Mouse (Mus musculus) mouse trophoblast stem cell (cell line): ENCODE data around the gene Cdh16.
"Not testable (repeated sequence)": the region's sequence is repeated elsewhere in the genome, so short reads cannot be mapped to it uniquely, and the experiment has no call there.

Experiments
- in situ Hi-C, 2 experiments: fragments of 300-500 bp; cut with MseI, MboI; formaldehyde crosslinking; loops; 2 replicates in 1 of 2; 3 replicates in 1 of 2; pipeline ENCODE4 v1.15.1; 2025

Cdh16 gene

DNA sequence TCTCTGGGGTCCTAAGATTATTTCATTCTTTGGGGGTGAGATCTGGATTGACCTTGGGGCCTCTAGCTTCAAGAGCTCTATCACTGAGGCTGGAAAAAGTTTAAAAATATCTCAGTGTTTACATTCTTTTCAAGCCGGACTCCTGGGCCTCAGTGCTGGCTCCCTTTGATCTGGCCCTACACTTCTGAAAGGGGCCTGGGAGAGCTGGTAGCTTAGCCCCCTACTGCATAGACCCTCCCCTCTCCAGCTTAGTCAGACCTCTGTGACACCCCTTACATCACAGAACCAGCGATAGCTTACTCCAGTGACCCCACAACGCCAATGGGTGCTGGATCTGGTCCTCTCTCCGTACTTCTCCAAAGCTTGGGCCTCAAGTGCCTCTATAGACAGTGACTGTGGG, 12.6 kb downstream of the Cdh16 start:
- in situ Hi-C loops, result no loop called here

- in situ Hi-C loops, result no loop called here
Observed at GRCm38 (mm10) chr8:104610185-104610766, 13.9 kb downstream of the Cdh16 start.

DNA sequence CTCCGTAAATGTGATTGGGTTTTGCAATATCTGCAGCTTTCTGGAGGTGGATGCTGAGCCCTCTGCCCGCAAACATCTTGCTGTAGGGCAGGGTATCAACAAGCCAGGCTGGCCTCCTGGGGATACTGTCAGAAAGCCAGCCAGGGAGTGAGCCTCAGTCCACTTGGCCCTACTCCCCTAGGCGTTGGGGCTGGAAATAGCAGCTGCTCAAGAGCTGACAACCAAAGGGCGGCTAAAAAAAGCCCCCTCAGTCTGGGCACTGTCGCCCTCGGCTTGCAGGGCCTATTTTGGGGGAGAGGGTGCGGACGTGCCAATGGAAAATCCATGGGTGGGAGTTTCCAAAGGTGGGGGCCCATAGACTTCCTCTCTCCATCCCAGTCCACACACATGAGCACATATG, 15.0 kb downstream of the Cdh16 start:
- in situ Hi-C loops, result no loop called here

DNA sequence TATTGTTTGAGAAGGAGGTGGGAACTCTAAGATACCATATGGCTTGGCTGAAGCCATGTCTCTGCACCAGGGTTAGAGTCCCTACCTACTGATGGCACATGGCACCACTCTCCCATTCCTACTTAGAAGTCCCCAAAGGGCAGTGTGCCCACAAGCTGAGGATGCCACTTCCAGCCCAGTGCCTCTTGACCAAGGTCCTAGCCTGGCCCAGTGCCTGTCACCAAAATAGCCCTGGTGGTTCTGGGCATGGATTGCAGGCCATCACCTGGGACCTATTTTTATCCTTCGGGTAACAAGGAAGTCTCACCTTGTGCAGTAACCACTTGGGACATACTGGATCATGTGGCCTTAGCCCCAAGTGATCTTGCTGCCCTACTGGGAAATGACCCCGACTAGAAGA, 16.3 kb downstream of the Cdh16 start:
- in situ Hi-C loops, result no loop called here

DNA sequence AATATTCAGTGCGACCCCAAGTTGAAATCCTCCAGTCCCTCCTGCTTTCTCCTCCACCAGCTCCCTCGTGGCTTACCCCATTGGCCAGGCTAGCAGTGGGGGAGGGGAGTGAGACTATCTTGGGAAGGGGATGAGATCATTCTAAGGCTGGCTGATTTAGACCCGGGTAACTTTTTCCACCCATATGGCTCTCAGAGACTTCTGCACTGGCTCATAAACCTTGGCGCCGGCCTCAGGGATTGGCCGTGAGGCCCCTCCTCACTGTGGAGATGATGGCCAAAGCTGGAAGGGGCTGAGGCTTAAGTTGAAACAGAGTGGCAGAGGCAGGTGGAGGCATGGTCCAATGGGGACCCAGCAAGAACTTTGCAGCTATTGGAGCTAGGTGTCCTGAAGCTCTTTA, 17.9 kb downstream of the Cdh16 start:
- in situ Hi-C loops, result no loop called here

DNA sequence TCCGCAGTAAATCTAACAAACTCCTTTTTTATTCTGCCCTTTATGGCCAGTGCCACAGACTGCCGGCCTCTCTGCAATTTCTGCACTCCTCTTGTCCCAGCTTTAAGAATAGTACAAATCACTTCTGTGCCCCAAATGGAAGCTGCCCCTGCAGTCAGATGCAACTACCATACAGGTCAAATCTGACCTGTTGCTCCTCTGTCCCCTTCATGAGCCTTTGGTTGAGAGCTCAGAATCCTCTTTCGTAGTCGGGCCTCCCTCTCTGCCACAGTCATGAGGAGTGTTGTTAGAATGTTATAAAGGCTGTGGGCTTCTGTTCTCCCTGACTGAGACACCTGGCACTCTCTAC, 21.0 kb downstream of the Cdh16 start:
- in situ Hi-C loops, result no loop called here

DNA sequence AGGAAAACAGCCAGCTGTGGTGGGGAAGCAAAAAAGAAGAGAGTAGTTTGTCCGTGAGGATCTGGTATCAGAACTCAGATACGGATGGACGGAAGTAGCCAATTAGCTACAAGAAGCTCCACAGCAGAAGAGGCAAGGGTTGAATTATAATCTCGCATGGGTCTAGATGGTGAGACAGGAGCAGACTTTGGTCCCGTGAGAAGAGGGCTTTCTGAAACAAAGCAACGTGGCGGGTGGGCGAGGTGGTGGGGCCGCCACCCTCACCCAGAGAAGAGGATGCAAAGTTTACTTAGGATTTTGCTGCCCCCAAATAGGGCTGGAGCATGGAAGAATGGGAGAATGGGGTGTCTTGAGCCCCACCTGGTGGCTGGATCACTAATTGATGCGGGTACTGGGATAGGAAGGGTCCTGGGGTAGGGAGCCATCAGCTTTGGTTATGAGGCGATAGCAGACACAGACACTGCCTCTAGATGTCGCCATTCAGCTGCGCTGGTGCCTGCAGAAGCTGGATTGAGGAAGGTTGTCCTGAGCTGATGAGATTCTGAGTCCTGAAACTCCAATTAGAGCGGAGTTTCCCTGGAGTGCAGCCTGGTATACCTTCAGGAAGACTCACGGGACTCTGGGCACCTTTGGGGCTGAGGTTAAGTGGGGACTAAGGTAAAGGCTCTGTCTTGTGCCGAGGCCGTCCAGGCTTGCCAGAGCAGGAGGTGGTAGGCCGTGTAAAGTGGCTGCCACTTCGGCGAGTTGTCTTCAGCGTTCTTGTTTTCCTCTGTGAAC, 21.5 kb downstream of the Cdh16 start:
- in situ Hi-C loops, result no loop called here

- in situ Hi-C loops, result no loop called here
Observed at GRCm38 (mm10) chr8:104601941-104602371, 22.2 kb downstream of the Cdh16 start.

- in situ Hi-C loops, result no loop called here
Observed at GRCm38 (mm10) chr8:104601386-104601785, 22.8 kb downstream of the Cdh16 start.

GRCm38 (mm10) chr8:104598496-104598895, 25.7 kb downstream of the Cdh16 start:
- in situ Hi-C loops, result no loop called here

DNA sequence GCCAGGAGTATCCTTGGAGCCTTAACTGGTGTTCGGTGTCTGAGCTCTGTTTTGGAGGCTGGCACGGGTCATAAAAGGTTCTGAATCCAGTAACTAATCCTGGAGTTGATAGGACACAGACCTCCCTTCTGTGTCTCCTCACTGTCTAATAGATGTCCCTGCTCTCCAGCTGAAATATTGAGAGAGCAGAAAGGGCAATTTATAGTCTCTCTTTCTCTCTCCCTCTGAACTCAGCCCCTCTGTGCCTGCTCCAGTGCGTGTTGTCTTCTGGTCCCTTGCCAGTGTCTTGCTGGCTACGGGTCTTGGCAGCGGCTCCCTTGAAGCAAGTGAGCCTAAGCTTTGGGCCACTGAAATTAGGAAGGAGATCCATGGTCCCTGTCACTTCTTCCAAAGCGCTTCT, 26.5 kb downstream of the Cdh16 start:
- in situ Hi-C loops, result no loop called here

- in situ Hi-C loops, result no loop called here
Observed at GRCm38 (mm10) chr8:104595773-104596536, 28.2 kb downstream of the Cdh16 start.

DNA sequence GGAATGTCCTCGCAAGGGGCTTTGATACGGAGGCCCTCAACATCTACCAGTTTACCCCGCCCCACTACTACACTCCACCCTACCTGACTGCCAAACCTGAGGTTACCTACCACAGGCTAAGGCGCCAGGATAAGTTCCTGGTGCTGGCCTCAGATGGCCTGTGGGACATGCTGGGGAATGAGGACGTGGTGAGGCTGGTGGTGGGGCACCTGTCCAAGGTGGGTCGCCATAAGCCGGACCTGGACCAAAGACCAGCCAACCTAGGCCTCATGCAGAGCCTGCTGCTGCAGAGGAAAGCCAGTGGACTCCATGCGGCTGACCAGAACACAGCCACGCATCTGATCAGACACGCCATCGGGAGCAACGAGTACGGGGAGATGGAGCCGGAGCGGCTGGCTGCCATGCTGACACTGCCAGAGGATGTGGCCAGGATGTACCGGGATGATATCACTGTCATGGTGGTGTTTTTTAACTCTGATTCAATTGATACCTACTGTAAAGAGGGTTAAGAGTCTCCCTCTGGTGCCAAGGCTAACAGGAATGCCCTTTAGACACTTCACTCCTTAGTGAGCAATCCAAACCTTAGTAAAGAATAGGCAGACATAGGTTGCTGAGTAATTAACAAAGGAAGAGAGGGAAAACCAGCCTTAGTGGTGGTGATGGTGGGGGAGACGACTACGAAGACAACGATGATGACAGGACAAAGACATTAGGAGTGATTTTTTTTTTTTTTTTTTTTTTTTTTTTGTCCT, 29.4 kb downstream of the Cdh16 start:
- in situ Hi-C loops, result no loop called here

GRCm38 (mm10) chr8:104593536-104594325, 30.5 kb downstream of the Cdh16 start:
- in situ Hi-C loops, result no loop called here

GRCm38 (mm10) chr8:104592566-104592965, 31.6 kb downstream of the Cdh16 start:
- in situ Hi-C loops, result no loop called here

GRCm38 (mm10) chr8:104591856-104592255, 32.3 kb downstream of the Cdh16 start:
- in situ Hi-C loops, result no loop called here

DNA sequence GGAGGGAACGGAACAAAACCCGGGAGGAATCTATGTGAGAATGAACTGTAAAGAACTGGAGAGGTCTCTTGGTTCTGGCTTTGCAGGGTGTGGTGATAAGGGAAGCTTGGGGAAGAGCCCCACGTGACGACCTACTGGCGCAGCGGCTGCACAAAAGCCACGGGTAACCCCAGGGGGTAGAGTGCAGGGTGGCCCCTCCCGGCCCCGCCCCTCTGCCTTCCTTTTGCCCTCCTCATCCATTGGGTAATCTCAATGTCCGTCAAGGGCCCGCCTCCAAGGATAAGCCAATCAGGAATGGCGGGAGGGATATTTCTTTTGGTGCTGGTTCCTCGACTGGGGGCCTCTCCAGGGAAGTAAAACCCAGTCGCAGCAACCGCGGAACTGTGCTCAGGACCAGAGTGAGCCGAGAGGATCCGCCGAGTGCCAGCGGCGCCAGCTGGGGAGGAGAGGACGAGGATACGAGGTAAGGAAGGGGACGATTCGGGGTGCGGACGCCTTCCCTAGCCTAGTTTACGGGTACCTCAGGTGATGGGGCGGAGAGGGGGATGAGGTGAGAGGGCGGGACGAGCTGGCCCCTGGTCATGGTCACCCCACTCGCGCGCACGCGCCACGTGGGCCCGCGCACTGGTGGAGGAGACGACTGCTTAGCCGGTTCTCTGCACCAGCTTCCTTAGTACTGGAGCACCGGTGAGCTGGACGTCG, 32.9 kb downstream of the Cdh16 start, which contains the start of gene Pdp2:
TSS of gene Pdp2 (plus strand) at position 319 of the 702 bp plus-strand sequence.
- in situ Hi-C loops, result no loop called here

- in situ Hi-C loops, result no loop called here
Observed at GRCm38 (mm10) chr8:104590284-104590683, 33.9 kb downstream of the Cdh16 start.

GRCm38 (mm10) chr8:104584522-104584921, 39.7 kb downstream of the Cdh16 start:
- in situ Hi-C loops, result no loop called here

DNA sequence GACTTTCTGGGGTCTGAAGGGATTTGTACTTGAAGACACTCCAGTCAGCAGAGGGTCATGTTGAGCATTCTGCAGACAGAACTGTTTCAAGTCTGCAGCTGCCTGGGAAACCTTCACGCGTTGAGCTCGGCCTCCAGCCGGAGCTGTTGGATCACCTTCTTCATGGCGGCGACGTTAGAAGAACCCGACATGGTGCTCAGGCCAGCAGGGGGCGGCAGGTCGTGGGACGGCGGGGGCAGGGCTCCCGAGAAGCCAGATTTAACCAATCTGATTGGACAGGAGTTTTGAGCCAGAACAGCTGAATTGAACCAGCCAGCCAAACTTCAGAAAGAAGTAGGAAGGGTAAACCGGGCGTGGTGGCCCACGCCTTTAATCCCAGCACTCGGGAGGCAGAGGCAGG, 46.6 kb downstream of the Cdh16 start:
- in situ Hi-C loops, result not testable (repeated sequence)

DNA sequence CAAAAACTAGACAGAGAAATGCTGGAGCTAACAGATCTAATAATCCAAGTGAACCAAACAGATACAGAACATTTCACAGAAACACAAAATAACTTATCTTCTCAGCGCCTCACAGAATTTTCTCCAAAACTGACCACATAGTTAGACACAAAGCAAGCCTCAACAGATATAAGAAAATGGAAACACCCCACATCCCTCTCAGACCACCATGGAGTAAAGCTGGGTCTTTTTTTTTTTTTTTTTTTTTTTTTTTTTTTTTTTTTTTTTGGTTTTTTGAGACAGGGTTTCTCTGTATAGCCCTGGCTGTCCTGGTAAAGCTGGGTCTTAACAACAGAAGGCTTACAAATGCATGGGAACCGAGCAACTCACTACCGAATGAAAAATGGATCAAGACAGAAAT, 47.4 kb downstream of the Cdh16 start:
- in situ Hi-C loops, result no loop called here
